Mouse (Mus musculus): ENCODE data around the gene Gm10382.
"Not testable (repeated sequence)": the region's sequence is repeated elsewhere in the genome, so short reads cannot be mapped to it uniquely, and the experiment has no call there.

Gene Gm10382

GRCm38 (mm10) chr5:125370950-125371693 is 18.0 kb upstream of the Gm10382 start:
- peak; percentile 66 for DNase-seq (ENCODE audit: low read depth, low spot score)

GRCm38 (mm10) chr5:125372027-125372426 is 17.1 kb upstream of the Gm10382 start:
- DNase-seq (ENCODE audit: low read depth, low spot score), result no peak

GRCm38 (mm10) chr5:125375871-125376270 is 13.3 kb upstream of the Gm10382 start:
- DNase-seq (ENCODE audit: low read depth, low spot score), result no peak

- no peak for DNase-seq (ENCODE audit: low read depth, low spot score)
Observed at GRCm38 (mm10) chr5:125377214-125377613, 11.9 kb upstream of the Gm10382 start.

GRCm38 (mm10) chr5:125378919-125379318 is 10.2 kb upstream of the Gm10382 start:
- no peak for DNase-seq (ENCODE audit: low read depth, low spot score)

- no peak for DNase-seq (ENCODE audit: low read depth, low spot score)
Observed at GRCm38 (mm10) chr5:125381954-125382672, 7.0 kb upstream of the Gm10382 start.

- DNase-seq (ENCODE audit: low read depth, low spot score), result peak; percentile 68
Observed at GRCm38 (mm10) chr5:125382673-125383558, 6.2 kb upstream of the Gm10382 start.

GRCm38 (mm10) chr5:125383637-125384420 is 5.3 kb upstream of the Gm10382 start:
- DNase-seq (ENCODE audit: low read depth, low spot score), result no peak

- DNase-seq (ENCODE audit: low read depth, low spot score), result no peak
Observed at GRCm38 (mm10) chr5:125384512-125385214, 4.5 kb upstream of the Gm10382 start.

- no peak for DNase-seq (ENCODE audit: low read depth, low spot score)
Observed at GRCm38 (mm10) chr5:125385215-125385940, 3.7 kb upstream of the Gm10382 start.

GRCm38 (mm10) chr5:125387295-125387694 is 1.8 kb upstream of the Gm10382 start:
- not testable (repeated sequence) for DNase-seq (ENCODE audit: low read depth, low spot score)

- DNase-seq (ENCODE audit: low read depth, low spot score), result no peak
Observed at GRCm38 (mm10) chr5:125388358-125389092, 597 bp upstream of the Gm10382 start.

GRCm38 (mm10) chr5:125389579-125390441 is 688 bp downstream of the Gm10382 start, which contains the start of gene Ubc:
Ubc (minus strand) TSS chr5:125390202.
- peak; percentile 87 for DNase-seq (ENCODE audit: low read depth, low spot score)

GRCm38 (mm10) chr5:125390906-125391477 is 1.9 kb downstream of the Gm10382 start:
- no peak for DNase-seq (ENCODE audit: low read depth, low spot score)

- no peak for DNase-seq (ENCODE audit: low read depth, low spot score)
Observed at GRCm38 (mm10) chr5:125391609-125392008, 2.5 kb downstream of the Gm10382 start.

GRCm38 (mm10) chr5:125392176-125392575 is 3.1 kb downstream of the Gm10382 start:
- DNase-seq (ENCODE audit: low read depth, low spot score), result not testable (repeated sequence)

GRCm38 (mm10) chr5:125392618-125392976 is 3.5 kb downstream of the Gm10382 start:
- DNase-seq (ENCODE audit: low read depth, low spot score), result no peak
